9 mouse cellular contexts compared by ENCODE assay signal in genomic region chr6:105677149-105678031, GRCm38 (mm10). TPM values are rescaled to one million over a fixed set of nuclear protein-coding genes. Genes with fewer than 3 reads are reported as not detected.
A peak's percentile ranks its signal among the peaks of the same experiment; 100 is the strongest.
DNase-seq lines count a peak whose midpoint lies in the region; ATAC-seq and TF ChIP-seq lines count a peak whose summit lies in the region.
"Had no signal": no experiment of that assay in that cellular context is flagged by ENCODE, and none has a peak within 500 bp of the region (broad histone marks: within the 10 kb centered on the region; RNA-seq: fewer than 3 reads in every experiment).

Cntn4 (plus strand) TSS chr6:105677660.

- TF ChIP-seq POLR2A in lung, adult 2 months (IDR thresholded peaks at IDR 0.05; ENCODE audit: borderline replicate concordance, extremely low read depth, low read depth, low read length) = no peak
- TF ChIP-seq POLR2A in cortical plate, adult 2 months (IDR thresholded peaks at IDR 0.05; ENCODE audit: extremely low read depth, insufficient read depth, low read length) = peak; percentile 40; the same call in 1 of the 2 replicates

- no peak within 1 kb of the TSS for H3K4me3 ChIP-seq in lung, adult 2 months (replicated peaks; ENCODE audit: extremely low read depth, low read depth, low read length)
- peak within 1 kb of the TSS; percentile 78 for H3K4me3 ChIP-seq in cortical plate, adult 2 months (ENCODE audit: insufficient read depth, low read length)
- peak within 1 kb of the TSS; percentile 59 for H3K4me3 ChIP-seq in hindbrain, embryonic 10.5 days

- DNase-seq in lung, postnatal 10 days = peak; percentile 2
- DNase-seq in lung, adult 2 months = no peak
- DNase-seq in hindbrain, embryonic 10.5 days (ENCODE audit: low spot score) = peak; percentile 38
- peak; percentile 68 to 77 for DNase-seq in left cerebral cortex, postnatal 14 days (ENCODE audit: low spot score in 2 of 2)
- DNase-seq in ovary, postnatal 10 days (ENCODE audit: low spot score) = peak; percentile 1

- intact Hi-C loops in left cerebral cortex, postnatal 14 days (cut with DNase I) = no loop called here

- no peak for TF ChIP-seq CTCF in lung, adult 2 months (IDR thresholded peaks at IDR 0.05; ENCODE audit: insufficient read depth, low read length)
- TF ChIP-seq CTCF in cortical plate, adult 2 months (IDR thresholded peaks at IDR 0.05; ENCODE audit: extremely low read depth, insufficient read depth, low read length) = no peak

- 3% methylated on average over 40 of the region's 40 CpGs for WGBS in lung, adult 2 months
- WGBS in hindbrain, embryonic 10.5 days = 2% methylated on average over 40 of the region's 40 CpGs

- ATAC-seq in activated CD4-positive, CD25-positive, alpha-beta regulatory T cell, adult 4 months = no peak
- no peak for ATAC-seq in megakaryocyte, adult 5-6 weeks (ENCODE audit: poor library complexity, severe bottlenecking)

- peaks cover 62% of the 10 kb centered on the region for H3K27me3 ChIP-seq in hindbrain, embryonic 10.5 days (ENCODE audit: insufficient read depth, poor library complexity, severe bottlenecking)

- H3K27ac ChIP-seq in cortical plate, adult 2 months (ENCODE audit: insufficient read depth, low read length) = peak within 1 kb of the TSS; percentile 66
- H3K27ac ChIP-seq in hindbrain, embryonic 10.5 days = 0 out of 2 replicates have a peak within 1 kb of the TSS, but pooled peaks have one; percentile 29

- H3K36me3 ChIP-seq in hindbrain, embryonic 10.5 days = no peaks in the 10 kb centered on the region

- H3K4me1 ChIP-seq in lung, adult 2 months (ENCODE audit: control insufficient read depth, insufficient read depth, low read length) = no peaks in the 10 kb centered on the region
- no peaks in the 10 kb centered on the region; the same call in 1 of the 2 replicates for H3K4me1 ChIP-seq in cortical plate, adult 2 months (ENCODE audit: control insufficient read depth, insufficient read depth, low read length)
- H3K4me1 ChIP-seq in hindbrain, embryonic 10.5 days (replicated peaks) = peaks cover 21% of the 10 kb centered on the region; the same call in 1 of the 2 replicates

- H3K9me3 ChIP-seq in hindbrain, embryonic 10.5 days = no peaks in the 10 kb centered on the region

RNA-seq across cellular contexts. Expression of gene Cntn4, which starts in this region (rescaled TPM):
- 0.12 TPM in 2 replicates for polyA plus RNA-seq in lung, adult 2 months (2012; rRNA removed)
- polyA plus RNA-seq in cortical plate, adult 2 months (2012; rRNA removed) = 20.8 and 24.2 TPM in 2 replicates
- 0.35 and 0.54 TPM in 2 replicates for polyA plus RNA-seq in hindbrain, embryonic 10.5 days (2016; fragmentation: Nextera tagmentation; extraction: Ambion mirVana)
- 10 to 100 TPM; 41.1 to 51.9 TPM for total RNA-seq in left cerebral cortex, postnatal 14 days (2021)
- not detected for polyA plus RNA-seq in activated CD4-positive, CD25-positive, alpha-beta regulatory T cell, adult 4 months (2017; shearing (Covaris generic))
- total RNA-seq in megakaryocyte, adult 5-6 weeks (2015) = not detected in 2 replicates
- not detected in 2 replicates for total RNA-seq in megakaryocyte, adult 5-6 weeks (2017)
- total RNA-seq: neutrophil, adult 5-6 weeks had no signal

Comparison
In these comparisons a context has a peak if more than half of its experiments do, and no peak if none do; other contexts are left out.
1. RNA of gene Cntn4 (total RNA-seq): 41.1 to 51.9 TPM in left cerebral cortex, postnatal 14 days; not detected in megakaryocyte, adult 5-6 weeks; every median in the first group is over 10 times any median in the second.
2. RNA of gene Cntn4 (polyA plus RNA-seq): 20.8 to 24.2 TPM in cortical plate, adult 2 months; 0.35 to 0.54 TPM in hindbrain, embryonic 10.5 days, 0.12 TPM in lung, adult 2 months and not detected in activated CD4-positive, CD25-positive, alpha-beta regulatory T cell, adult 4 months; every median in the first group is over 10 times any median in the second.
3. Peak in DNase-seq, H3K4me3 ChIP-seq and H3K27ac ChIP-seq in hindbrain, embryonic 10.5 days; RNA of the gene not detected or under 1 TPM.